Mouse (Mus musculus) adrenal gland, adult 2 months (tissue): ENCODE measurements around the gene Tsc2. TPM values are rescaled to one million over a fixed set of nuclear protein-coding genes. Genes with fewer than 3 reads are reported as not detected.

Experiments used
- DNase-seq: peaks from one replicate; pipeline ENCODE4 v3.0.0; 2021
- polyA plus RNA-seq: library from polyadenylated mRNA; depleted of rRNA; stranded (reverse); fragments of >200 nt; gene quantifications from 2 replicates; pipeline ENCODE4 v1.2.3, GENCODE M21; 2012
- total RNA-seq, 2 experiments: library from RNA; stranded (reverse); gene quantifications; 2 replicates each; pipeline ENCODE4 v1.2.3; 2021

The Tsc2 gene
- total and polyA plus RNA-seq, 3 experiments = 83.5 to 180 (median 110) TPM

DNA sequence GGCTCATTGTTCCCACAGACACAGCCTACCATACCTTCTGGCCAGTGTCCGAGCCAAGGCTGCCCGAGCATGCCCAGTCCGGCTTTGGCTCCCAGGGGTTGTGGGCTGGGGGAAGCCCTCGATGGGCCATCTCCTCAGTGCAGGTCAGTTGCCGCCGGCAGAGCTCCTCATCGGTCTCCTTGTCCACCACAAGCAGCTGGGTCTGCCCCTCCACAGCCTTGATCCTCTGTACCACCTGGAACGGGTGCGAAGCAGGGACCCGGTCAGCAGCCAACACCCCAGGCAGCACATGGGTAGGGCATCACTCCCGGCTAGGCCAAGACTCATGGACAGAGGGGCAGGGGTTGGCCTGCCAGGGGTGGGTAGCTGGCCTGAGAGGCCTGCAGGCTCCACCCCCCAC lies 15.1 kb upstream of the Tsc2 start:
- no peak for DNase-seq

DNA sequence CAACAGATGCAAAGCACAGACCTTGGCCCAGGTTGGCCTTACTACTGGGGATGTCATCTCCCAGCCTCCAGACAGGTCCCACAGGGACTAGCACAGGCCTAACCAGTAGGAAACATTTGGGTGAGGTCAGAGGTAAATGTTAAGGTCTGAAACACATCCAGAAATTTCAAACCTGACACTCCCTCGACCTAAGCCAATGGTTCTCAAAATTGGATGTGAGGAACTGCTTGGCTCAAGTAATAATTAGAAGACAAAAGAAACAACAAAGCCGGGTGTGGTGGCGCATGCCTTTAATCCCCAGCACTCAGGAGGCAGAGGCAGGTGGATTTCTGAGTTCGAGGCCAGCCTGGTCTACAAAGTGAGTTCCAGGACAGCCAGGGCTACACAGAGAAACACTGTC lies 14.0 kb upstream of the Tsc2 start:
- DNase-seq = no peak

DNA sequence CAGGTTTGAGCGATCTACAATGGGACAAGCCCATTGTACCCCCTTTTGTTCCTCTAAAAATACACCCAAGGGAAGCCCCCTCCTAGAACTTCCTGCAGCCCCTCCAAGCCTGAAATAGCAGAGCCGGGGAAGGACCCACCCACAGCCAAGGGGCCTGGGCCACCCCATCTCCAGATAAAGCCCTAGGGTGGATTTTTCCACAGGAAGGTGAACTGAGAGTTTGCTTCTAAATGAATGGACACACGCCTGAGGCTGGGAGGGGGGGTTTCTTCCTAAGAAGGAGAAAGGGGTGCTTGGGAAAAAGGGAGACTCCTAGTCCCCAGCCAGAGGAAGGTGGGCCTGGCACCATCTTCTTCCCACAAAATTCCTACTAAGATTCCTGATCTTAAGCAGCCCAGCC lies 13.5 kb upstream of the Tsc2 start:
- DNase-seq = peak; percentile 63

DNA sequence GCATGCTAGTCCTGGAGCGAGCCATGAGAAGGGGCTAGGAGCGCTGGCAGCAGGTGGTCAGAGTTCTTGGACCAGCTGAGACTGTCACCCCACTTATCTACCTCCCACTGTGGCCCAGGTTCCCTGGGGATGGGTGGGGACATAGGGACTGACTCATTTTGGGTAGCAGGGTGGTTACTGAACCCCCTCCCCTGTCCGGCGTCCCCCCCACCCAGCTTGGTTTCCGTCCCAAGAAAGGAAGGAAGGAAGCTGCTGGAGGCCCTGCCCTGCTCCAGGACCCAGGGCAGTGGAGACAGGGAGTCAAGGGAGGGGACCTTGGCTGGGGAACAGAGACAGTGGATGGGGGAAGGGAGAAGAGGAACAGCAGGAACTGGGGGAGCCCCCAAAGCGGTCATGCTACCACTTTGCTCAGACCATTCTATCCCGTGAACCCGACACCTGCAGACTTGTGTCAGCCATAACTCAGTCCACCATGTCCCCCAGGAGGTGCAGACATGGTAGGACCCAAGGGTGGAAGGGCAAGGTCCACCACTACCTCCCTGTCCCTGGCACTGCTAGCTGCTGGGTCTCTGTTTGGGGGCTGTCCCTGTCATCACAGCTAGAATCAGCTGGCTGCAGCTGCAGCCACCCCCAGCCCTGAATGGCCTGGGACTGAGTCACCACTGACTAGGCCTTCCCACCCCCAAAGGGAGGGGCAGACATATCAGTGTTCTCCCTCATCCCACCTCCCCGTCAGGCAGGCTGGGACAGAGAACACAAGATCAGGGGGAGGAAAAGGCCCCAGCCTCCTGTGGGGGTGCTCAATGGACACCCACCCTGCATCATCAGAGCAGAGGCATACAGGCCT lies 12.7 kb upstream of the Tsc2 start:
- peak; percentile 69 for DNase-seq

DNA sequence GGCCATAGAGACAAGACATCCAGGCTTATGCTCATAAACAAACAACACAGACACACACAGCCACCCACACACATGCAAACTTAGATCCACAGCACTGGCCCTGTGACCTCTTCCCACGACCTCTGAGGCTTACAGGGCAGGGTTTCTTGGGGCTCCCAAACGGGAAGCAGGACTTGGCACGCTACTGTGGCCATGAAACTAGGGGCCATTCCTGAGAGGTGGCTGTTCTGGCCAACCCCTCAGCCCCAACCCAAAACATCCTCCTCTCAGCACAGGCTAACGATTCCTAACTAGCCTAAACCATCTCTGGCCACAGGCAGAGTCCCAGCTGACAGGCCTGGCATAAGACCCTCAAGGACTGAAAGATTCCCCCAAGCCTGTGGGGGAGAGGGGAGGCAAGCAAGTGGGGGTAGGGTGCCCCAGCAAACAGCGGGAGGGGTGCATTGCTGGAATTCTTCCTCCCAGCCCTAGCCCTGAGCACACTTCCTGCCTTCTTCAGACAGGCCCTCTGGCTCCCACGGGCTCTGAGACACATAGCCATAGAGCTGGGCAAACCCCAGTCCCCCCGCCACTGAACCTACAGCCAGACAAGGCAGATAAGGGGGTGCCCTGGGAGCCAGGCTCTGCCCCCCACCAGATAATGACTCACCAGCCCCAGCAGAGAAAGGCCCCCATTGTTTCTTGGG lies 11.7 kb upstream of the Tsc2 start:
- peak; percentile 17 for DNase-seq

DNA sequence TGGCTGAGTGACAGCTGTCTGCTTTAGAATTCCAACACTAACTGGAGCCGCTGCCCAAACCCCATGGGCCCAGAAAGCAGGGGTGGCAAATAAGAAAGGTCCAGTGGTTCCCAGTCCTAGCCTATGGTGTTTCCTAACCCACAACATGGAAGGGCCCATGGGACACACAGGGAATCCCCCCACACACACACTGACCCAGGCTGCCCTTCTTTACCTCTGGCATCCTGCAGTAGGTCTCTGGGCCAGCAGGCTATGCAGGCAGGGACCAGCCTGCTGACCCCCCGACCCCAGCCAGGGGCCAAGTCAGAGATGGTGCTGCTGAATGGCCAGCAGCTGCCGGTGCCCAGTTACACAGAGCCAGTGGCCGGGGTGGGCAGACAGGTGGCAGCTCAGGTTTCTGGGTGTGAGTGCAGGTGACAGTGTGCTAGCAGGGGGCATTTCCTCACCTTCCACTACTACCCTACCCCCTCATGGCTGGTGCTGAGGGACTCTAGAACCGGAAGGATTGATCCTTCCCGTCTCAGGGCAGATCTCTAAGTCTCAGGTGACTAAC lies 10.4 kb upstream of the Tsc2 start:
- no peak for DNase-seq

DNA sequence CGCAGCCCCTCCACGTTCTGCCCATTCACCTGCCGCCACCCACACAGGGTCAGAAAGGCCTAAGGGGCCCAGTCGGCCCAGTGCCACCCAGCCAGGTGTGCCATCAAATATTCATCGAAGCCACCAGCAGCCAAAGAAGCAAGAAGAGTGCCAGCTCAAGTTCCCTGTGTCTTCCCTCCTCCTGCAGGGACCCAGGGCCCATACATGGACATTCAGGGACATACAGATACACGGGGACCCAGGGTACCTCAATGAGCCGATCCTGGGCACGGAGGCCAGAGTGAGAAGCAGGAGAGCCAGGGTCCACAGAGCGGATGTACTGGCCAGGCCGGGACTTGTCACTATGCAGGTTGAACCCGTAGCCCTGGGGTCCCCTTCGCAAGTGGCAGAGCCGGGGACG lies 9.5 kb upstream of the Tsc2 start:
- no peak for DNase-seq

DNA sequence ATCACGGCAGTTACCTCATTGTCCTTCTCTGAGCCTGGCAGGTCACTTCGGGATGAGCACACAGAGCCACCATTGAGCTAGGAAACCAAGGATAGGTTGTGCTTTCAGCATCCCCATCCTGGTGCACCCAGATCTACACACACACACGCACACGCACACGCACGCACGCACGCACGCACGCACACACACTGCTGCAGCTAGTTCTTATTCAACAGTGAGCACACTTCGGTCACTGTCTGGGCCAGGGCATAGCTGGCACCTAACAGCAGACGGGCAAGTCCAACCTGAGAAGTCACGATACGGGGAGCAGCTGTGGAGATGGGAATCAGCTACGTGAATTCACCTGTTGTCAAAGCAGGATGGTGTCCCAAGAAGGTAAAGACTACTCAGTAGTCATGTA lies 8.2 kb upstream of the Tsc2 start:
- DNase-seq = no peak

DNA sequence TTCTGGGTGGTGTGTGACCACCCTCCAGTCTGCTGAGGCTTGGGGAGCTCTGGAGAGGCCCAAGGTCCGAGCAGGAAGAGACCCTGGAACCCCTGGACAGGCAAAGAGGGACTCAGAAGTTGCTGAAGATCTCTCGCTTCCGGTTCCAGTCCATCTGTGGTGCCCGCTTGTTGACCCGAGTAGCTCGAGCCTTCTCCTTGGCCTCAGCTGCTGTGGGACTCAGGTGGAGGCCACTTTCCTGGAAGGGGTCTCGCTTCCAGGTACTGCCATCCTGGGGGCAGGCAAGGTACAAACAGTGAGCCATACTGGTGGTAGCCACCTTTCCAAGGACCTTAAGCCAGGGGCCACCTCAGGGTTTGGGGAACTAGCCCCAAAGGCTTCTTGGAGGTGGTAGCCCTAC lies 7.7 kb upstream of the Tsc2 start:
- no peak for DNase-seq

DNA sequence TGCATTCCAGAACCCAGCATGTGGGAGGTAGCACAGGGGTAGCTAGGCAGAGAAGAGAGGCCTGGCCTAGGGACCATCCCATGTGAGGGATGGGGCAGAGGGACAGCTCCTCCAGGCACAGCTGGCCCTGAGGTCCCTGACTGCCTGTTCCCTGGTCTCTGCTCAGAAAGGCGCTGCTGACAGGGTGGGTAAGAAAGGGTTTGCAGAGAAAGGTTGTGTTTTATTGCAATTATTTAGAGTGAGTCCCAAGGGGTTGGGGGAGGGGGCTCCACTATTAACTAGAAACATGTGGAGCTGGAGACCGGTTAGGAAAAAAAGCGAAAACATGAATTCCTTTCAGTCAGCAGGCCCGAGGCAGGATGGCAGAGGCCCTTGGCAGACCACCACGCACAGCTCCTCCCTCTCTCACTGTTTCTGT lies 7.2 kb upstream of the Tsc2 start:
- no peak for DNase-seq

DNA sequence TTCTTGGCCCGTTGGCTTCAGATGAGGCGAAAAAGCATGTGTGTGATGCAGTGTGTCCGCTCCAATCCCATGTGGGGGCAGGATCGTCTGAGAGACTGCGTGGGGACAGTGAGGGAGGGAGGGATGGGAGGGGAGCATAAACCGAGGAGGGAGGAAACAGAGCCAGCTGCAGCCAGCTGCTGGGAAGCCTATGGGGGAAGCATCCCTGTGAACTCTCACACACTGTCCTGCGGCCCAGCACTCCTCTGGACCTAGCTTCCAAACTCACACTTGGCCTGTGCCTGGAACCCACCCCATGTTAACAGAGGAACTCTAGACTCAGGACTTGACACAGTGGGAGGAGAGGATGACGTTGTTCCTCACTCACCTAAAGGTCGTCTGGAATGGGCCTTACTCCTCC lies 6.4 kb upstream of the Tsc2 start:
- no peak for DNase-seq

DNA sequence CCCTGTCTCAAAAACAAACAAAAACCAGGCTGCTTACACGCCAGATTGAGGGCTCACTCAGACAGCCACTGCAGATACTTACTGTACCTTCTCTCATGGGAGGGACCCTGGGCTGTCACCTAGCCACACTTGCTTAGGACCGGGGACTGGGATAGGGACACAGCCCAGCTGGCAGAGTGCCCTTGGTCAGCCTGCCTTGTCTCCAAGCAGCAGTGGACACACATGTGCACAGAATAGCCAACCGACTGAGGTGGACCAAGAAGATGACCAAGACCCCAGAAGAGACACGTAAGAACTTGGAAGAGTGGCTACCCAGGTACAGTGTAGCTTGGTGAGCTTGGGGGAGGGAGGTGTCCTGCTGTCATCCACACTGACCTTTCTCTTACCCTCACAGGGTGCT lies 5.8 kb upstream of the Tsc2 start:
- no peak for DNase-seq

DNA sequence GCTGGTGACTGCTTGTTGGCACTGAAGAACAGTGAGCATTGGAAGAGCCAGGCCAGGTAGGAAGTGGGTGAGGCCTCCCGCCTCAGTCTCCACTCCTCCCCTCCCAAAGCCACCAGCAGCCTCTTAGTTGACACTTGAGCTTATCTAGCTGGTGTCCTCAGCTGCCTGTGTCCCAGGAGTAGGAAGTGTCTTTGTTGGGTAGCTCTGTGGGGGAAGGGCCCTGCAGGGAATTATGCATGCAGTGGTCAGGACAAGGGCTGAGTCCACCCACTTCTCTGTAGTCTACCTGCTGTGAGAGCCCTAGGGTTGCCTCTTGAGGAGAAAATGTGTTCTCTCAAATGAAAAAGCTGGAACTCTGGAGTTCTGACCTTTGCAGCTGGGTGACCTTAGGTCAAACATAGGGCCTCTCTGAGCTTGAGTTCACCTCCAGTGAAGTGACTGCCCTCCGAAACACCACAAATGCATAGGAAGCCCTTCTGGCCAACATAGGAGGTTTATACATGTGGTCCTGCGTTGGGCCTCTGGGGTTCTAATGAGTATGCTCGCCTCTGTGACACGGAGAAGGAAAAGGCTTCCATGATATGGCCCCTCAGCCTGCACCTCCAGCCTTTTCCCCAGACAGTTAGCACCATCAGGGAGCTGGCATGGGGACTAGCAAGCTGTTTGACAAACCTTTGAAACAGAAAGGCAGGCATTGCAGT lies 4.5 kb upstream of the Tsc2 start:
- DNase-seq = no peak

DNA sequence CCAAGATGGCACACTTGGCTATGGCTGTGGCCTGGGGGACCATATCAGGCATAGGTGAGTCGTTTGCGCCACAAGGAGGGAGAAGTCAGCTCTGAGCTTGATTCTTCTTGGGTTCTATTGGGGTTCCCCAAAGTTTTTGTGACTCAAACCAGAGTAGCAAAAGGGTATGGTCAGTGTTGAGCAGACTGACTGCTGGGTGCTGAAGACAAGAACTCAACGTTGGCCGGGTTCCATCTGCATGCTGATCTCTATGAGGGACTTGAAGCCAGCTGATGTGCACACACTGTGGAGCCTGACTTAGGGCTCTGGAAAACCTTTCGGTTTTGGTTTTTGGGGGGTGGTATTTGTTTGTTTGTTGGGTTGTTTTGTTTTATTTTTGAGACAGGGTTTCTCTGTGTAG lies 3.3 kb upstream of the Tsc2 start:
- no peak for DNase-seq

DNA sequence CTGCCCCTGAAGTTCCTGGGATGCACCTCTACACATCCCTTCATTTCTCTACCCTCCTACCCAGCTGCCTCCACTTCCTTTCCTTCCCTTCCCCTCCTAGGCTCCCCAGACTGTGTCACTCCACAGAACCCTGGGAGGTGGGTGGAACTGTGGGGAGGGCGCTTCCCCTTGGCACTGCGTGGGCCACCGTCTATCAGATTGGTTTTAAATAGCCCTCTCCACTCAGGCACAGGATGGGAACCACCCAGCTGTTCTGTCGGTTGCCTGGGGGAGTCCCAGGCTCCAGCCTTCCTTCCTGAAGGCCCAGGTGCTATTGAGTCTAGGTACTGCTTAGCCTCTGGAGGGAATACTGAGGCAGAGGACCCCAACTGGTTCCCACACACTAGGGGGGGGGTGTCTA lies 2.6 kb upstream of the Tsc2 start:
- peak; percentile 50 for DNase-seq

DNA sequence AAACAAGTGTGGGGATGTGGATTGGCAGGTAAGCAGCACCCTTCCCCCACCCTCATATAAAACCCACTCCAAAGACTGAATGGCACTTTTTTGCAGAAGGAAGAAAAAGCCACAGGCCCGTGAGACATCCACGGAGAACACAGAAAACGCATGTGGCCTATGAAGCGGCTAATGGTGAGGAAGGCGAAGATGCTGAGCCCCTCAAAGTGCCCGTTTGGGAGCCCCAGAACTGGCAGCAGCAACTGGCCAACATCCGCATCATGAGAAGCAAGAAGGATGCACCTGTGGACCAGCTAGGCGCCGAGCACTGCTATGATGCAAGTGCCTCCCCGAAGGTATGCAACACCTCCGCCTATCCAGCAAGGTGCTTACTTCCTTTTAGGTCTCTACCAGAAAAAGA lies 1.4 kb upstream of the Tsc2 start:
- DNase-seq = no peak

DNA sequence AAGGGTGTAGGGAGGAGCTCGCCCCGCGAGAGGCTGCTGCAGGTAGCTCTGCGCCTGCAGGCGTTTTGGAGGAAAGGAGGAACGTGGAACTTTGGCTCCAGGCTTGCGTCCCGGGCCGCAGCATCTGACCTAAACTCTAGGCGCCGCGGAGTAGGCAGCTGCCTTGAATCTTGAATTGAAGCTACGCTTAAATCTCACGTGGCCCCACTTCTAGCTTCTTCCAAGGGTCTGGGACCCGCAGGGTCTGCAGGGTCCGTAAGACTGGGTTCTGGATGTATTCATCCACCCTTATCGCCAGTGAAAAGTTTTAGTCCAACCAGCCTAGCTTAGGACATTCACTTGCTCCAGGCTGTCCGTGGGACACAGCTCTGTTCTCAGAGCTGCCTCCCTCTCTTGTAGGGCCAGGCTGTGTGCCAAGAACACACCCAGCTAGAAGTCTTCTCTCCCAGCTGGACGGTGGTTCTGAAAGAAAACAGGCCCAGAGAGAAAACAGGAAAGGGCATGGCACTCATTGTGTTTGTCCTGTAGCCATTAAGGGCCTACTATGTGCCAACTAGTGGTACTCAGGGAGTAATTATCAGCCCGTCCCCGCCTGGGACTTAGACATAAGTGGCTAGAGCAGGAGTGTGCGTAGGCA lies 501 bp upstream of the Tsc2 start:
- peak; percentile 63 for DNase-seq

DNA sequence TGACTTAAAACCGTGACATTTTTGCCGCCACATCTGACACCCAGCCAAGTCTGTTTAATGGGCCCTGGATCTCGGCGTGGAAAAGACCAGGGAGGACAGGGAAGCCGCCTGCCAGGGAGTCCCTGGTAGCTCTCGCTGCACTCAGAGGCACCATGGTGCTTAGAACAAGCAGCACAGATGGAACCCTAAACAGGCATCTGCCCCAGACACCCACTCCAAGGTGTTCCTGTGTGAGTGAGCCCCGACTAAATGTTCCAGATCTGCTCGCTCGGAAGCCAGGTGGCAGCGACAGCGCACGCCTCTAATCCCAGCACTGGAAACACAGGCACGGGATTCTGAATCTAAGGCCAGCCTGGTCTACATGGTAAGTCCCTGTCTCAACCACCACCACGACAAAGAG lies 2.4 kb downstream of the Tsc2 start:
- DNase-seq = no peak

DNA sequence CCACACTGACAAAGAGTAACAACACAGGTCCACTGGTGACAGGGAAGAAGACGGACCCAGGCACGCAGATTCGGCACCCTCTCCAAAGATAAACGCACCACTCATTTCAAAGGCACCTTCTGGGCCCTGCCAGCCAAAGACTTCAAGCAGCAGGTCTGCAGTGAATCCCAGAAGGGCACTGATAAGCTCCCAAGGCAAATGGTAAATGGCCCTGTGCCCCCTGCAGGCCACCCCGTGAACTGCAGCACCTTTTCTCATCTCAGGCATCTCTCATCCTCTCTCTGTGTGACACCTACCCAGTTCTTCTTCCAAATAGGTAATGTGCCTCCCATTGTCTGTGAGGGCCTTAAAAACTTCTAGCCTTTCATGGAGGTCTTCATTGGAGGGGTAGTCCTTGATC lies 3.8 kb downstream of the Tsc2 start:
- peak; percentile 78 for DNase-seq

DNA sequence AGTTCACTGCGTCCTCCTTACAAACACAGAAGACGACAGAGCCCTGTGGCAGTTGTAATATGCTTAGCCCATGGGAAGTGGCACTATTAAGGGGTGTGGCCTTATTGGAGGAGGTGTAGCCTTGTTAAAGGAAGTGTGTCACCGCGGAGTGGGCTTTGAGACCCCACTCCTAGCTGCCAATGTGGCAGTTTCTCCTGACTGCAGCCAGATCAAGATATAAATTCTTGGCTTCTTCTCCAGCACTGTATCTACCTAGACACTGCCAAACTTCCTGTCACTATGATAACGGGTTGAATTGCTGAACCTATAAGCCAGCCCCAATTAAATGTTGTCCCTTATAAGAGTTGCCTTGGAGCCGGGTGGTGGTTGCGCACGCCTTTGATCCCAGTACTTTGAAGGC lies 7.0 kb downstream of the Tsc2 start:
- no peak for DNase-seq

DNA sequence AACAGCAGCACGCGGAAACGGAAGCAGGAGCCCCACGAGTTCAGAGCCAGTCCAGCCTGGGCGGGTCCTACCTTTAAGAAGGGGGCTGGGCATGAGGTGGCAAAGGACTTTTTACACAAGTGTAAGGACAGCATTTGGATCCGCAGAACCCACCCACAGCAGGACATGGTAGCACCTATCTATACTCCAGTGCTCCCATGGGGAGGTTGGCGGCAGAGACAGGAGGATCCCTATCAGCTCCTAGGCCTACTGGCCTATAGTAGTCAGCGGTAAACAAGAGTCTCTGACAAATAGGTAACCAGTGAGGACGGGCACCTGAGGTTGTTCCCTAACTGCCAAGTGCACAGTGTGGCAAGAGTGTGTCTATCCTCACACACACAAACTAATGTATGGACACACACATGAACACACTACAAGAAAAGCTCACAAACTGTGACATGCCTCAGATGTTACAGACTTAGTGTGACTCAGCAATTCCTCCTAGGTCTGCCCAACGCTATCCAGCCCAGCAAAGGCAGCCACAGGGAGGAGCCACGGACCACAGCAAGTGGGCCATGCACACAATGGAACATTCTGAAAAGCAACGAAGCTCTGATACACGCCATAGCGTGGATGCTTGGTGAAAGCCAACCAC lies 14.8 kb downstream of the Tsc2 start:
- DNase-seq = no peak

DNA sequence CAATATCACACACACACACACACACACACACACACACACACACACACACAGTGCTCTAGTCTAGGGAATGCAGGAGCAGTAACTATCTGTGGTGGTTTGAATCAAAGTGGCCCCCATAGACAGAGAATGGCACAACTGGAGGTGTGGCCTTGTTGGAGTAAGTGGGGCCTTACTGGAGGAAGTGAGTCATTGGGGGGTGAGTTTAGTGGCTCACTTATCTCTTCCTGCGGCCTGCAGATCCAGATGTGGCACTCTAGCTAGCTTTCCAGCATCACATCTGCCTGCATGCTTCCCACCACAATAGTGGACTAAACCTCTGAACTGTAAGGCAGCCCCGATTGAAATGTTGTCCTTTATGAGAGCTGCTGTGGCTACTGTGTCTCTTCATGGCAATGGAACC lies 21.7 kb downstream of the Tsc2 start:
- DNase-seq = no peak
